Mouse (Mus musculus): ENCODE results near the gene Knstrn.

Gene Knstrn

DNA sequence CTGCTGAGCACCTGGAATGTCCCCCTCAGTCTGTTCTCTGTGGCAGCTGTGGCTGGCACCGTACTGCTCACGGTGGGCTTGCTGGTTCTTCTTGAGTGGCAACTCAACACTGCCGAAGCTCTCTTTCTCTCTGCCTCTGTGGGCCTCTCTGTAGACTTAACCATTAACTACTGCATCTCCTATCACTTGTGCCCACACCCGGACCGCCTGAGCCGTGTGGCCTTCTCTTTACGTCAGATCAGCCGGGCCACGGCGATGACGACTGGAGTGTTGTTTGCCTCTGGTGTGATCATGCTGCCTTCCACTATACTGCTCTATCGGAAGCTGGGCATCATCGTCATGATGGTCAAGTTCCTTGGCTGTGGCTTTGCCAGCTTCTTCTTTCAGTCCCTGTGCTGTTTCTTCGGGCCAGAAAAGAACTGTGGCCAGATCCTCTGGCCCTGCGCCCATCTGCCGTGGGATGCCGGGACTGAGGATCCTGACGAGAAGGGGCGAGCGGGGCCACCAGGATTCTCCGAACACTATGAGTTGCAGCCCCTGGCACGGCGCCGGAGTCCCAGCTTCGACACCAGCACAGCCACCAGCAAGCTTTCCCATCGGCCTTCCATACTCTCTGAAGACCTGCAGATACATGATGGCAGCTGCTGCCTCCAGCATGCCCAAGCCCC, 22.1 kb upstream of the Knstrn start:
- no peak for DNase-seq

GRCm38 (mm10) chr2:118792259-118792613, 21.6 kb upstream of the Knstrn start:
- DNase-seq = no peak

DNA sequence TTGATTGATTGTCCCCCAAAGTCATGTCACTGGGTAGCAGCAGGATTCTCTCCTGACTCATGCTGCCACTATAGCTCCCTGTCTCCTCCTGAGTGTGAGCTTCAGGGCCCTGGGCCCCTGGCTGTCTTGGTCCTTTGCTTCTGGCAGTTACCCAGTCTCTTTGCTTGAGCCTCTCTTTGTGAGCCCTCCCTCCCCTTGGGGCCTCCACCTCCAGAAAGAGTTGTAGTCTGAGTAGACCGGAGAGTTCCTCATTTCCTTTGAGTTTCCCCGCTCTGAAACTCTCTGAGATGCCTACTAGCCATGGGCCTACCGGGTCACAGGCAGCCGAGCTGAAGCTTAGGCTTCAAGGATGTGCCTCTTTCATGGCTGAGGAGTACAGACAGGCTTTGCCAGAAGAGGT, 20.2 kb upstream of the Knstrn start:
- DNase-seq = no peak

DNA sequence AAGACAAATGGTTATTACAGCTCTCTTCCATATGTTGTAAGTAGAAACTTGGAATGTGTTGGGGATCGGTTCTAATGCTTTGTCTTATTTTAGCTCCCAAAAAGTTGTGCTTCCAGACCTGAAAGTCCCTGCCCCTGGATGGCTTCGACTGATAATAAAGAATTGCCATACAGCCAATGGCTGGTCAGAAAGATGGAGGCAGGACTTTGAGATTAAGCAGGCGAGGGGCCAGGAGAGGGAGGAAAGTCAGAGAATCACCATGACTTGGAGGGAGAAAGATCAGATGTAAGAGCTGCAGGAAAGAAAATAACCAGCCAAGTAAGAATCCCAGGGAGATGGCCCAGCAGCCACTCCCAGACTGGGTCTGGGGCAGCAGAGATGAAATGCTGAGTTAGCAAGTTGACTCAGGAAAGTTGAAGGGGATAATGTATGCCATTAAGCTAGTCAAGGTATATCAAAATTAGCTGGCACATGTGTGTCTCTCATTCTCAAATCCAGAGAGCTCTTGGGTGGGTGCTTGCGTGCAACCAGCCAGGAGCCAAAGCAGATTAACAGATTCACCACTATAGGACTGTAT, 11.2 kb upstream of the Knstrn start:
- no peak for DNase-seq

GRCm38 (mm10) chr2:118804474-118804873, 9.3 kb upstream of the Knstrn start:
- DNase-seq = no peak

DNA sequence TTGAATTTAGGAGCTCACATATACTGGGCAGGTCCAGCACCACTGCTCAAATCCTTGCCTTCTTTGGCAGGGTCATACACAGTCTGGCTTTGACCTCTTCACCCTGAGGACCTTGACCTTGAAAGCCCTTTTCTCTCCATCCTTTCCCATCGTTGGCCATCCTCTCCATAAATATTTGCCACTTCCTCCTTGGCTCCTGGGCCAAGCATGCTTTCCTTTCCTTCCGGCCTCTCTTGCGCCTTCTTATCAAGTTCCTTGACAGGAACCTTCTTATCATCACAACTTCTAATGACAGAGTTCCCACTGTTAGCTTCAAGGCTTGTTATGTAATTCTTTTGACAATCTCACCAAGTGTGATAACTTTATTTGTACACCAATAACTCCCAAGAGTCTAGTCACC, 8.7 kb upstream of the Knstrn start:
- DNase-seq = no peak

DNA sequence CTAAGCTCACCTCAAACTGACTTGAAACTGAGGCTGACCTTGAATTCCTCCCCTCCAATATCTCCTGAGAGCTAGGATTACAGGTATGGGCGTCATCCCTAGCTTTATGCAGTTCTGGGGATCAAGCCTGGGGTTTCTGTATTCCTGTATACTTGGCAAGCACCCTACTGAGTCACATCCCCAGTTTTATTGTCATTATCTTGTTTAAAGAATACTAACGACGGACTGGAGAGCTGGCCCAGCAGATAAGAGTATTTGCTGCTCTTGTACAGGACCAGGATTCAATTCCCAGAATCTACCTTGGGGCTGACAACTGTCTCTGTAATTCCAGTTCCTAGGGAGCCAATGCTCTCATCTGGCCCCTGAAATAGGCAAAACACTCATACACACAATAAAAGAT, 8.0 kb upstream of the Knstrn start:
- DNase-seq = no peak

GRCm38 (mm10) chr2:118806860-118807259, 6.9 kb upstream of the Knstrn start:
- no peak for DNase-seq

- no peak for DNase-seq
Observed at GRCm38 (mm10) chr2:118810861-118811260, 2.9 kb upstream of the Knstrn start.

- no peak for DNase-seq
Observed at GRCm38 (mm10) chr2:118812724-118813123, 1.1 kb upstream of the Knstrn start.

DNA sequence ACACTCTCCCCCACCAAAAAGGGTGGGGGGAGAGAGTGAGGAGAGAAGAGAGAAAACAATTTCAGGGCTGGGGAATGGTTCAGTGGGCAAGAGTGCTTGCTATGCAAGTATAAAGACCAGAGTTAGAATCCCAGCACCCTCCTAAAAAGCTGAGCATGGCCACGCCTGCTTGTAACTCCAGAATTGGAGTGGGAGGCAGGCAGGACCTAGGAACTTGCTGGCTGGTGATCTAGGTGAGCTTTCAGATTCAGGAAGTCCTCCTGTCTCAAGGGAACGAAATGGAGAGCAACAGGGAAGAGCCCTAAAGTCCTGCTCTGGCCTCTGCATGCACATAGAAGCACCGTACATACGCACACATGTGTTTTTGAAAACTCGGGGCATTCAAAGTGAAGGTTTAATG, 9.0 kb downstream of the Knstrn start:
- DNase-seq = no peak

- no peak for DNase-seq
Observed at GRCm38 (mm10) chr2:118824396-118824795, 10.6 kb downstream of the Knstrn start.

- no peak for DNase-seq
Observed at GRCm38 (mm10) chr2:118829096-118829495, 15.3 kb downstream of the Knstrn start.

DNA sequence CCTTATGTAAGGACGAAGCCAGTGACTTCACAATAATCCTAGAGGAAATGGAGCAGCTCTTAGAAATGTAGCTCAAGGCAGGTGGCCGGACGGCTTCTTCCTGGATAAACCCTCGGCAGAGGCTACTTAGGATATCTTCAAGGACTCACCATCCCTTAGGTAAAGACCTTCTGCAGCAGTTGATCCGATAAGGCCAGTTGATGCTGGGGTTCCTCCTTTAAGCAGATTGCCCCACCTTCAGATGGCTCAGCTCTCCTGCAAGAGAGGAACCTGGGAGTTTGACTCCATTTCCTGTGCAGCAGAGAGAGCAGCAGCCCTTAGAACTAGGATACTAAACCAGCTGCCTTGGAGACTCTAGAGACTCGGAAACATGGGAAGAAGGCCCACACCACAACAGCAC, 20.3 kb downstream of the Knstrn start:
- no peak for DNase-seq

GRCm38 (mm10) chr2:118835115-118835514, 21.3 kb downstream of the Knstrn start:
- no peak for DNase-seq

DNA sequence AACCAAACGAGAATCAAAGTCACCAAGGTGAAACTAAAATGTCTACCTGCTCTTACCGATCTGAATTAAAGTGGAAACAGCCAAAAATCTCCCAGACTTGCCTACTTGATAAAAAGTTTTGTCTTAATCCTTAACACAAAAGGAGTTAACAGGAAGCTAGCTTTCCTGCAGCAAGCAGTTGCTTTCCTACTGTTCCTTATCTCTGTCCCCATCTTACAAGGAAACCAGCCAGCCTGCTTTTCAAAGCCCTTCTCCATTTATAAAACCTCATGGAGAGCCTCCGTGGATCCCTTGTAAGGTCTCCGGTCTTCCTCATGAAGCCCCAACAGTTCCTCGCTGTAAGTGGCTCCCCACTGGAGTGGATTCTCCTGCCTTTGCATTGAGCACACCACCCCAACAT, 24.5 kb downstream of the Knstrn start:
- no peak for DNase-seq

DNA sequence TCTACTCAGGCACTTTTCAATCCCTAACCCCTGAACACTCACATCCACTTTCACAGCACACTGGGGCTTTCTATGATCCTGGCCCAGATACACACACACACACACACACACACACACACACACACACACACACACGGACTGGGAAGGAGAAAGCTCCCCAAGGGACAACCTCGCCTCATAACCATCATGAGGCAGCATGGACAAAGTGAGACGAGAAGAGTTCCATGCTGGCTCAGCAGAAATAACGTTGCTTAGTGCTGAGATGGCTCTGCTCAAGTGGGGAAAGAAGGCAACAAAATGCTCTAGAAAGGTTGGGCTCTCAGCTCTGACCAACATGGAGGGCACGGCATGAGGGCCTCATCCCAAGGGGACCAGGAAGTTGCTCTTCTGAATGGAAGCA, 27.4 kb downstream of the Knstrn start:
- no peak for DNase-seq

- no peak for DNase-seq
Observed at GRCm38 (mm10) chr2:118841774-118842173, 28.0 kb downstream of the Knstrn start.

DNA sequence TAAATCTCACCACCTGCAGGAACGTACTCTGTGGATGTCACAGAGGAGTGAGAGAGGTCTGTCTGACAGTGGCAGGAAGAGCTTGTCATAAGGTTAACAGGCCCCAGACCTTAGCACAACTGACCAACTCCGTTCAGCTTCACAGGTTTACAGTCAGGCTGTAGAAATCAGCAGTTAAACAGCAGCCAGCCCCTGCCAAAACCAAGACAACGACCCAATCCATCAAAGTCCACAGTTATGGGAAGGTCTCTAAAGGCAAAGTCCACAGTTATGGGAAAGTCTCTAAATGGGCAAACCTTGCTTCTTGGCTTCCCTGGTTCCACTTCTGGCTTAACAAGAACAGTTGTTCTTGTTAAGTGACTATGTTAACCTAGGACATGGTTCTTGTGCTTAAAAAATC, 30.6 kb downstream of the Knstrn start:
- peak; percentile 76 for DNase-seq

- DNase-seq = peak; percentile 60
Observed at GRCm38 (mm10) chr2:118846246-118846645, 32.4 kb downstream of the Knstrn start.

GRCm38 (mm10) chr2:118851756-118852155, 38.0 kb downstream of the Knstrn start:
- DNase-seq = no peak

- peak; percentile 96 for DNase-seq
Observed at GRCm38 (mm10) chr2:118861454-118862339, 47.9 kb downstream of the Knstrn start, which contains the start of gene Ivd. Ivd (plus strand) TSS chr2:118861954.

DNA sequence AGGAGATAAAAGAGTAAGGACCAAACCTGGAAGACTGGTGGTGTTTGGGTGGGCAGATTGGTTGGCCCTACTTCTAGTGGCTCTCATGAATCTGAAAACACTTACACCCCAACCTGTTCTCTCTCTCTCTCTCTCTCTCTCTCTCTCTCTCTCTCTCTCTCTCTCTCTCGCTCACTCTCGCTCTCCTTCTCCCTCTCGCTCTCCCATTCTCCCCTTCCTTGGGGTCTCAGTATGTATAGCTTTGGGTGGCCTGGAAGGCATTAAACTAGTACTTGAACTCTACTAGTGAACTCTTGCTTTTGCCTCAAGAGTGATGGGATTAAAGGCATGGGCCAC, 48.5 kb downstream of the Knstrn start:
- DNase-seq = no peak

GRCm38 (mm10) chr2:118870601-118871000, 56.8 kb downstream of the Knstrn start:
- no peak for DNase-seq

Data from kidney, adult 11 months (tissue).